Mouse (Mus musculus) B cell, adult 2 months (primary cell): ENCODE results near the gene Glp1r.
A peak's percentile ranks its signal among the peaks of the same experiment; 100 is the strongest.

Experiments used
- DNase-seq, 2 experiments: peaks; one replicate each; pipeline ENCODE4 v3.0.0; 2022

The Glp1r gene

DNA sequence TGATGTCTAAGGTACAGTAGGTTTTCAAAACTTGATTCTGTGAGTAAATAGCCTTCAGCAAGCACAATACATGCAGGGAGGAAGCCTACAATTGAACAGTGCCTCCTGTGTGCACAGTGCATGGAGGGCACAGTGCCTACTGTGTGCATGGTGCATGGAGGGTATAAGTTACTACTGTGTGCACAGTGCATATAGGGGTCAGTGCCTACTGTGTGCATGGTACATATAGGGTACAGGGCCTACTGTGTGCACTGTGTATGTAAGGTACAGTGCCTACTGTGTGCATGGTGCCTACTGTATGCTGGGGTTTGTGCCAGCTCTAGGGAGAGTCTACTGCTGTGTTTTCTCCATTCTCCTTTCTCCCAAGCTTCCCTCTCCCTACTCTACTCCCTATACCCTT, 12.6 kb downstream of the Glp1r start:
- no peak for DNase-seq

- DNase-seq = no peak
These were observed 21.9 kb downstream of the Glp1r start for GRCm38 (mm10) chr17:30923566-30923965.

GRCm38 (mm10) chr17:30930827-30931226, 29.2 kb downstream of the Glp1r start:
- no peak for DNase-seq

DNA sequence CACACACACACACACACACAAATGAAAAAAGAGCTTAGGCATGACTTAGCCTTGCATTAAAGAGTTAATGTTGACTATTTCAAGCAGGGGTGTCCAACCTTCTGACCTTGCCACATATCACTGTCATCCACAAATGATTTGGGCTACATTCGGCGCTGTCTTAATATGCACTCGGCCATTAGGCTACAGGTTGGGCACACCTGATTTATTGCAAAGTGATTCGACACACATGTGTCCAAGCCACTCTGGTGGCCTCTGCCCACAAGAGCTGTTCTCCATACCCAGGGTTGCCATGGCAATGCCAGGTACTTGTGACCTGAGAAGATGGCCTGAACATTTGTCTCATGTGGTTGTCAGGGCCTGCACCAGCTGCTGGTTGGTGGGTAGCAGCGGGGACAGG, 31.2 kb downstream of the Glp1r start:
- no peak for DNase-seq

GRCm38 (mm10) chr17:30935301-30935700, 33.7 kb downstream of the Glp1r start:
- no peak for DNase-seq

- DNase-seq = no peak
These were observed 36.9 kb downstream of the Glp1r start for GRCm38 (mm10) chr17:30938554-30938953.

GRCm38 (mm10) chr17:30948382-30948781, 46.8 kb downstream of the Glp1r start:
- no peak for DNase-seq

DNA sequence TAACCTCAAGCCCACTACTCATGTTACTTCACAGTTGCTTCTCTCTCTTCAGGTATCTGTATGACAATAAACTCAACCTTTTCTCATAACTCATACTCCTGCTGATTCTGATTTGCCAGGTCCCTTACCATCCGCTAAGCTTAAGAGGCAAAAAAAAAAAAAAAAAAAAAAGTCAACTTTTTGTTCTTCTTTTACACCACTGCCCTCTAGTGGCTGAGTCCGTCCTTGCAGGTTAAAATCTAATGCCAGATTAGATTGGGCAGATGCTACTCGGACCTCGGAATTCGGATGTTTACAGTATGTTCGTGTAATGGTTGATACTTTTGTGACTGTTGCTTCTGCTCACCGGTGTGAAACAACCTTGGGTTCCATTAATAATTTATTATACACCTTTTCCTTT, 49.2 kb downstream of the Glp1r start:
- DNase-seq = peak; percentile 71 to 76

- no peak for DNase-seq
These were observed 50.0 kb downstream of the Glp1r start for GRCm38 (mm10) chr17:30951600-30951999.

DNA sequence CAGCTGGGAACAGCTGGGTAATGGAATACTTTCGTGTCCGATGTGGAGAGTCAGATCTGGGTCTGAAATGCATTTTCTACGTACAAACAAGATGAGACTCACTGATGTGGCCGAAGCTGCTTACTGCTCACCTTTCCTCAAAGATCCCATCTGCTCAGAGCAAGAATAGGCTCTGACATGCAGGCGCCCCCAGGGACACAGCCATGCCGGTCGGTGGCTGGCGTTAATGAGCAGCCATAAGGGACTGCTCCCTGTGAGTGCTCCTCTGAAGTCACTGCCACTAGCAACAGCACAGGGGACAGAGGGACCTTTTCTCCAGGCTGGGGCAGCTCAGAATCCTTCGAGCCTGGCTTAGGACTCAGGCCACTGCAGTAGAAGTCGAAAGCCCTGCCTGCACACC, 52.7 kb downstream of the Glp1r start, which contains the start of gene Umodl1:
TSS of gene Umodl1 (plus strand) at position 301 of the 400 bp plus-strand sequence.
- DNase-seq = no peak

DNA sequence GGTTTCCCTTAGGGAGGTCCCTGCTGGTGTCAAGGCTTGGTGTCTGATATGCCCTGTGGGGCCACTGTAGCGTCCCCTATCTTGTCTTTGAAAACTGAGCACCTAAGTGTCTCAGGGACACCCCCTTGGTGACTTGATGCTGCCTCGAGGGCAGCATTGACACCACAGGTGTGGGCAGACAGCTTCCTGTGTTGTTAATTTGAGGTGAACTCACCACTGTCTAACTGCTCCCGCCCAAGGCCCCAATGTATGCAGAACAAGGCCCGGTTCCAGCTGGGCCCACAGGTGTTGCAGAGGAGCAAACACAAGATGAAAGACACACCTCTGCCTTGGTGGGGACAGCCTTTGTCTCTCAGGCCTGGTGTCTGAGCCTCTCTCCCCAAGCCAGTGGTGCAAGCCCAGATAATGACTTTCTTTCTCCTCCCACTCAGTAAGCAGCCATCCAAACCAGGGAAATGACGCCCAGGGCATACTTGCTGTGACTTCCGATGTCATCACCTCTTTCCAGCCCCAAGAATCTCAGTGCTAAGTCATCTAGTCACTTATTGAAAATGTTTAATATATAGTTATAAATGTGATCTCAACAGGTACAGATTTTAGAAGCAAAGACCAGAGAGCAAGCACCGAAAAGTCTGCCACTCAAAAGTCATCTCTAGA, 60.4 kb downstream of the Glp1r start:
- DNase-seq = no peak

GRCm38 (mm10) chr17:30962880-30963279, 61.3 kb downstream of the Glp1r start:
- no peak for DNase-seq

GRCm38 (mm10) chr17:30969983-30970382, 68.4 kb downstream of the Glp1r start:
- DNase-seq = no peak

GRCm38 (mm10) chr17:30971877-30972276, 70.3 kb downstream of the Glp1r start:
- no peak for DNase-seq

DNA sequence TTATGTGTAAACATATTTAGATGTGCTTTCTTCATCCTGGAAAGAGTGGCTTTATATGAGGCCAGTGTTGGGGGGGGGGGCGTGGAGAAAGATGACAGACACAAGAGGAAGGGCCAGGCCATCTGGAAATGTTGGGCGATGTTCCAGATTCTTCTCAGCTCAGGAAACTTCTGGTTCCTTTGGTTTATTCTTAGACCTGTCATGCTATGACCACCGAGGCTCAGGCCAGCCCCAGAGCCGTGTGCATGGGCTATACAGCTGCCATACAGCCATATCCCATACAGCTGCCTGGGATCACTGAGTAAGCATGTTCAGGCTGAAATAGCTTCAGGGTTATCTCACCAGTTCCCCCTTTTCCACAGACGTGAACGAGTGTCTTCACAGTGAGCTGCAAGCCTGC, 71.7 kb downstream of the Glp1r start:
- no peak for DNase-seq

DNA sequence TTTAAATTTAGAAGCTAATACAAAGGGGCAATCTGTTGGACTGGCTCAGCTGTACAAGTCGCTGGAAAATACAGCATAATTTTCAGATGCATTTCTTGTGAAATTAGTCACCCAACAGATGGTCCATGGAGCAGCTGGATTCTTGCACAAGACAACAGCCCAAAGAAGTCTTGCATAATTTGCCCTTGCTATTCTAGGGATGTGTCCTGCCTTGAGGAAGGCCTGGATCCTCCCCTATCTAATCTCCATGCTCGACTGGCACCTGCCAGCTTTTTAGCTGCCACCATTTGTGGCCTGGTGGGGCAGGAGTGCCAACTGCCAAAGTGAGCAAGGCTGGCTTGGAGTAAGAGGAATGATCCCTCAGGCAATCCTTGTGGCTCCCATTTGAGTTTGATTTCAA, 75.7 kb downstream of the Glp1r start:
- DNase-seq = no peak

GRCm38 (mm10) chr17:30978556-30978955, 76.9 kb downstream of the Glp1r start:
- DNase-seq = no peak

DNA sequence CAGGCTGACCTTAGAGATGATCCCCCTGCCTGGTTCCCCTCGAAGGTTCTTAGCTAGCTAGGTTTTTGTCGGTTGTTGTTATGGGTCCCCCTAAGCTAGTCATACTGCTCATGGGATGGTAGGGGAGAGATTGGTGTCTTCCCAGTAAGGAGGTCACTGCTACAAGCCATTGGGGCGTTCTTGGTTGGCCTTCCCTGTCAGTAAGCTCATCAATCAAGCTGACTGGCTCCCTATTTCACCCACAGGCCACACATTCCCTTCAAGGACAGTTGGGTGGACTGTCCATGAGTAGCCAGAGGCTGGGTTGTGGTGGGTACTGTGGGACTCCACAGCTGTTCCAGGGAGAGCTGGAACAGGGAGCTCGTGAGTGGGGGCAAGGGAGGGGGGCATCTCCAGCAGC, 81.9 kb downstream of the Glp1r start:
- no peak for DNase-seq

DNA sequence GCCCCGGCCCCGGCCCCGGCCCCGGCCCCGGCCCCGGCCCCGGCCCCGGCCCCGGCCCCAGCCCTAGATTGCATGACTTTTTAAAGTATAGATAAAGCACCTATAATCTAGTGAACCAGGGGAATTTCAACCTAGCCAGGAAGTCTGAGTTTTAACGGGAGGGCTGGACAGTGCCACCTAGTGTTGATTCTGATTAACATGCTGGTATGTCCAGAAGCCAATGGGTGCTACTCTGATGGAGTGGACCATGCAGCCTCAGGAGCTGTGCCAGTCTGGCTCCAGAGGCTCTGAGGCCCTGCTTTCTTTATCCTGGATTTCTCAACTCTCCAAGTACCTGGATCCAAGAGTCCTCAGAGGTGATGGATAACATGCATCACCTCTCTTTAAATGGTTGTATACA, 88.6 kb downstream of the Glp1r start:
- DNase-seq = peak; percentile 18 to 30
